Mouse (Mus musculus): ENCODE measurements at regions not wholly inside any gene's neighbourhood (a gene's known extent, or its start where the extent isn't known, plus 50 kb on each side); places are given as distances from the start of the nearest gene placed in this dataset.

GRCm38 (mm10) chr1:100644858-100645257, 872.3 kb downstream of the Cntnap5b start:
- peak; percentile 75 for ATAC-seq (ENCODE audit: low FRiP score, low read depth)

GRCm38 (mm10) chr1:100660822-100661221, 888.3 kb downstream of the Cntnap5b start:
- Histone ChIP-seq H3K36me3 (no peaks in the 10 kb centered on the region), H3K9me3 (no peaks in the 10 kb centered on the region), H3K4me1 (no peaks in the 10 kb centered on the region), H3K9ac (no peak overlapping the region), H3K4me3 (no peak overlapping the region), H3K27ac (no peak overlapping the region), H3K27me3 (replicated peaks) (no peaks in the 10 kb centered on the region), H3K4me2 (replicated peaks) (no peak overlapping the region)
- ATAC-seq (ENCODE audit: low FRiP score, low read depth) = no peak
- 81% methylated on average over 3 of the region's 3 CpGs for WGBS

More at GRCm38 (mm10) chr1:100644858-100645257, 872.3 kb downstream of the Cntnap5b start:
- Histone ChIP-seq H3K27me3 (replicated peaks) (no peaks in the 10 kb centered on the region), H3K4me2 (replicated peaks) (no peak overlapping the region), H3K27ac (no peak overlapping the region), H3K9me3 (no peaks in the 10 kb centered on the region), H3K4me3 (no peak overlapping the region), H3K36me3 (no peaks in the 10 kb centered on the region), H3K4me1 (no peaks in the 10 kb centered on the region), H3K9ac (no peak overlapping the region)

- H3K4me1 ChIP-seq = no peaks in the 10 kb centered on the region
- no peak overlapping the region for H3K4me3 ChIP-seq
- WGBS = 92% methylated on average over 3 of the region's 3 CpGs
- no peaks in the 10 kb centered on the region for H3K27me3 ChIP-seq (replicated peaks)
- no peaks in the 10 kb centered on the region for H3K36me3 ChIP-seq
- H3K27ac ChIP-seq = no peak overlapping the region
- ATAC-seq (ENCODE audit: low FRiP score, low read depth) = no peak
- no peak overlapping the region for H3K4me2 ChIP-seq (replicated peaks)
- no peak overlapping the region for H3K9ac ChIP-seq
- no peaks in the 10 kb centered on the region for H3K9me3 ChIP-seq
Measured at GRCm38 (mm10) chr1:100706898-100707297, 934.3 kb downstream of the Cntnap5b start.
